34 mouse cellular contexts compared by ENCODE assay signal in the genomic region with DNA sequence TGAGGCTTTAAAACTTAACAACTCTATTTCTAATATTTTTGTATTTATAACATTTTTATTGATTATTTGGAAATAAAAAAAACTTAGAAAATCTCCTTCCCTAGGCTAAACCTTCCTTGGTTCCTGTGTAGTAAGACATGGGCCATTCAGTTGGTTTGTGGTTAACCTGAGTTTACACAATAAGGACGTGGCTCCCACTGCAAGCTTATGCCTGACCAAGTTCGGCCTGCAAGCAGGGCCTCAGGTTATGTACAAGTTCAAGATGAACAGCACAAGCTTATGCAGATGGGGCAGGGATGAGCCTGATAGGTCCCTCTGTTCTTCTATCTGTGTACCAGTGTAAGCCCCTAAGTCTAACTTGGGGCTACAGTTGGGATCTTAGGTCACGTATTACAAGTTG. TPM values are rescaled to one million over a fixed set of nuclear protein-coding genes. Genes with fewer than 3 reads are reported as not detected.
DNase-seq lines count a peak whose midpoint lies in the region; ATAC-seq and TF ChIP-seq lines count a peak whose summit lies in the region.
"Had no signal": no experiment of that assay in that cellular context is flagged by ENCODE, and none has a peak within 500 bp of the region (broad histone marks: within the 10 kb centered on the region; RNA-seq: fewer than 3 reads in every experiment).

No protein-coding gene starts in this region.

- no peak for TF ChIP-seq CTCF in lung, adult 2 months (IDR thresholded peaks at IDR 0.05; ENCODE audit: insufficient read depth, low read length)

- H3K4me1 ChIP-seq in lung, adult 2 months (ENCODE audit: control insufficient read depth, insufficient read depth, low read length): no peaks in the 10 kb centered on the region
- H3K4me1 ChIP-seq: heart, embryonic 12.5 days had no signal

- no peak for TF ChIP-seq POLR2A in lung, adult 2 months (IDR thresholded peaks at IDR 0.05; ENCODE audit: borderline replicate concordance, extremely low read depth, low read depth, low read length)

- ATAC-seq in granulocyte monocyte progenitor cell, adult 5-6 weeks (replicated peaks; ENCODE audit: poor library complexity, severe bottlenecking): peak; percentile 68
- ATAC-seq: activated CD4-positive, CD25-positive, alpha-beta regulatory T cell, adult 4 months; forebrain, embryonic 13.5 days; forebrain, embryonic 16.5 days; hindbrain, postnatal 0 days; inflammation-experienced regulatory T-cells, adult 6 months had no signal

- H3K4me3 ChIP-seq in lung, adult 2 months (replicated peaks; ENCODE audit: extremely low read depth, low read depth, low read length): no peak overlapping the region
- H3K4me3 ChIP-seq: forebrain, embryonic 10.5 days; forebrain, embryonic 13.5 days; heart, embryonic 12.5 days; heart, embryonic 15.5 days; hindbrain, embryonic 10.5 days had no signal

- 79% methylated on average over 3 of the region's 3 CpGs for WGBS in lung, adult 2 months

- peak; percentile 14 for DNase-seq in testis, postnatal 10 days (ENCODE audit: low spot score)
- DNase-seq in testis, postnatal 14 days (ENCODE audit: low spot score): no peak
- peak; percentile 5 for DNase-seq in naive thymus-derived CD4-positive, alpha-beta T cell, adult 2 months (ENCODE audit: low read depth)
- DNase-seq in lung, adult 2 months: no peak
- no peak for DNase-seq in gastrocnemius, adult 8-10 months (ENCODE audit: low spot score in 2 of 2)
- DNase-seq: adrenal gland, adult 8-10 months; adrenal gland, postnatal 25 days; cerebellum, adult 11-12 months; cerebellum, adult 8-10 months; cerebellum, postnatal 10 days; cerebellum, postnatal 36 days; gastrocnemius, postnatal 14 days; heart, postnatal 10 days; heart, postnatal 36 days had no signal

RNA-seq across cellular contexts. Expression of gene 4930432M17Rik, which starts 19.1 kb away (rescaled TPM):
- not detected in 2 replicates for total RNA-seq in granulocyte monocyte progenitor cell, adult 5-6 weeks (2014; fragmentation: Nextera tagmentation)
- not detected in 2 replicates for total RNA-seq in granulocyte monocyte progenitor cell, adult 5-6 weeks (2017)
- not detected in 2 replicates for polyA plus RNA-seq in lung, adult 2 months (2012; rRNA removed)
- not detected for total RNA-seq in gastrocnemius, adult 8-10 months (2022)
- total RNA-seq: adrenal gland, adult 8-10 months; adrenal gland, postnatal 25 days; ES-E14; gastrocnemius, adult 18-20 months; gastrocnemius, postnatal 14 days; heart, adult 8-10 months; heart, postnatal 10 days; heart, postnatal 36 days; hindbrain, postnatal 0 days had no signal
- polyA plus RNA-seq: activated CD4-positive, CD25-positive, alpha-beta regulatory T cell, adult 4 months; brain, embryonic 14.5 days; C2C12; embryonic facial prominence, embryonic 11.5 days; embryonic facial prominence, embryonic 14.5 days; forebrain, embryonic 10.5 days; forebrain, embryonic 13.5 days; forebrain, embryonic 16.5 days; gonadal fat pad, adult 2 months; heart, embryonic 12.5 days; heart, embryonic 15.5 days; hindbrain, embryonic 10.5 days; hindbrain, embryonic 14.5 days; hindbrain, postnatal 0 days; inflammation-experienced regulatory T-cells, adult 6 months; intestine, embryonic 16.5 days had no signal

RNA-seq across cellular contexts. Expression of gene F3, which starts 33.6 kb away (rescaled TPM):
- 1.1 and 7.2 TPM in 2 replicates for total RNA-seq in granulocyte monocyte progenitor cell, adult 5-6 weeks (2014; fragmentation: Nextera tagmentation)
- 0.26 and 2.3 TPM in 2 replicates for total RNA-seq in granulocyte monocyte progenitor cell, adult 5-6 weeks (2017)
- 35.4 and 42.7 TPM in 2 replicates for polyA plus RNA-seq in lung, adult 2 months (2012; rRNA removed)
- total RNA-seq in gastrocnemius, adult 8-10 months (2022): 1 to 10 TPM; 2.9 to 4.3 (median 3.6) TPM
- polyA plus RNA-seq: activated CD4-positive, CD25-positive, alpha-beta regulatory T cell, adult 4 months had no signal

Comparison
In these comparisons a context has a peak if more than half of its experiments do, and no peak if none do; other contexts are left out.
1. DNase-seq: peak in testis, postnatal 10 days (single experiment) and naive thymus-derived CD4-positive, alpha-beta T cell, adult 2 months (single experiment); none in testis, postnatal 14 days (single experiment), lung, adult 2 months (single experiment) and gastrocnemius, adult 8-10 months (0 of 2).